Mouse (Mus musculus): ENCODE measurements around the gene Kcnc2. TPM values are rescaled to one million over a fixed set of nuclear protein-coding genes. Genes with fewer than 3 reads are reported as not detected.

Kcnc2 gene
- total RNA-seq, 2 experiments from 2014 or later: 79.4 to 82.8 TPM

GRCm38 (mm10) chr10:112380590-112380989 lies 109.7 kb downstream of the Kcnc2 start:
- DNase-seq (ENCODE audit: extremely low spot score in 1 of 2, low spot score in 1 of 2): no peak

GRCm38 (mm10) chr10:112394399-112394970 lies 123.6 kb downstream of the Kcnc2 start:
- DNase-seq (ENCODE audit: extremely low spot score in 1 of 2, low spot score in 1 of 2): no peak

- DNase-seq (ENCODE audit: extremely low spot score in 1 of 2, low spot score in 1 of 2): peak in 1 of 2 experiments; percentile 13
These were observed 126.3 kb downstream of the Kcnc2 start for GRCm38 (mm10) chr10:112397194-112397593.

GRCm38 (mm10) chr10:112400591-112401404 lies 129.9 kb downstream of the Kcnc2 start:
- no peak for DNase-seq (ENCODE audit: extremely low spot score in 1 of 2, low spot score in 1 of 2)

GRCm38 (mm10) chr10:112409525-112409924 lies 138.6 kb downstream of the Kcnc2 start:
- no peak for DNase-seq (ENCODE audit: extremely low spot score in 1 of 2, low spot score in 1 of 2)

- no peak for DNase-seq (ENCODE audit: extremely low spot score in 1 of 2, low spot score in 1 of 2)
These were observed 152.4 kb downstream of the Kcnc2 start for GRCm38 (mm10) chr10:112423327-112423726.

- DNase-seq (ENCODE audit: extremely low spot score in 1 of 2, low spot score in 1 of 2): no peak
These were observed 166.0 kb downstream of the Kcnc2 start for GRCm38 (mm10) chr10:112436950-112437349.

GRCm38 (mm10) chr10:112444640-112445039 lies 173.7 kb downstream of the Kcnc2 start:
- no peak for DNase-seq (ENCODE audit: extremely low spot score in 1 of 2, low spot score in 1 of 2)

GRCm38 (mm10) chr10:112450910-112451309 lies 180.0 kb downstream of the Kcnc2 start:
- no peak for DNase-seq (ENCODE audit: extremely low spot score in 1 of 2, low spot score in 1 of 2)

GRCm38 (mm10) chr10:112468689-112469384 lies 197.9 kb downstream of the Kcnc2 start:
- no peak for DNase-seq (ENCODE audit: extremely low spot score in 1 of 2, low spot score in 1 of 2)

GRCm38 (mm10) chr10:112474122-112474810 lies 203.3 kb downstream of the Kcnc2 start:
- DNase-seq (ENCODE audit: extremely low spot score in 1 of 2, low spot score in 1 of 2): no peak

- DNase-seq (ENCODE audit: extremely low spot score in 1 of 2, low spot score in 1 of 2): no peak
These were observed 210.5 kb downstream of the Kcnc2 start for GRCm38 (mm10) chr10:112481461-112481860.

- no peak for DNase-seq (ENCODE audit: extremely low spot score in 1 of 2, low spot score in 1 of 2)
These were observed 211.1 kb downstream of the Kcnc2 start for GRCm38 (mm10) chr10:112481921-112482607.

GRCm38 (mm10) chr10:112484387-112485105 lies 213.6 kb downstream of the Kcnc2 start:
- no peak for DNase-seq (ENCODE audit: extremely low spot score in 1 of 2, low spot score in 1 of 2)

- no peak for DNase-seq (ENCODE audit: extremely low spot score in 1 of 2, low spot score in 1 of 2)
These were observed 214.9 kb downstream of the Kcnc2 start for GRCm38 (mm10) chr10:112485819-112486218.

- DNase-seq (ENCODE audit: extremely low spot score in 1 of 2, low spot score in 1 of 2): no peak
These were observed 217.8 kb downstream of the Kcnc2 start for GRCm38 (mm10) chr10:112488751-112489150.
